Mouse (Mus musculus): ENCODE data around the gene Fez1. TPM values are rescaled to one million over a fixed set of nuclear protein-coding genes. Genes with fewer than 3 reads are reported as not detected.

Fez1 gene
- polyA plus RNA-seq, 1 experiment from 2014 or later = 551 TPM

Other genes with a start within 250 kb of the Fez1 start
- gene Gm17689, start 239.2 kb upstream of the Fez1 start, polyA plus RNA-seq (2014; fragmentation: Nextera tagmentation; extraction: Ambion mirVana) = not detected in 2 replicates
- gene A630095E13Rik, start 178.5 kb upstream of the Fez1 start, polyA plus RNA-seq (2014; fragmentation: Nextera tagmentation; extraction: Ambion mirVana) = not detected in 2 replicates
- not detected in 2 replicates for gene Acrv1, start 128.6 kb upstream of the Fez1 start, polyA plus RNA-seq (2014; fragmentation: Nextera tagmentation; extraction: Ambion mirVana)
- gene Chek1, start 94.8 kb upstream of the Fez1 start, polyA plus RNA-seq (2014; fragmentation: Nextera tagmentation; extraction: Ambion mirVana) = 8.8 and 9.2 TPM in 2 replicates
- 79.8 and 95.3 TPM in 2 replicates for gene Stt3a, start 54.2 kb upstream of the Fez1 start, polyA plus RNA-seq (2014; fragmentation: Nextera tagmentation; extraction: Ambion mirVana)
- gene Ei24, start 24.5 kb upstream of the Fez1 start, polyA plus RNA-seq (2014; fragmentation: Nextera tagmentation; extraction: Ambion mirVana) = 73.6 and 88.3 TPM in 2 replicates

Data from hindbrain, embryonic 14.5 days (tissue).